Mouse (Mus musculus): ENCODE measurements around the gene Acot6. TPM values are rescaled to one million over a fixed set of nuclear protein-coding genes. Genes with fewer than 3 reads are reported as not detected.

Acot6 gene
- polyA plus RNA-seq, 1 experiment from 2014 or later, result 1.5 TPM

- H3K9ac ChIP-seq (ENCODE audit: low read length), result no peak overlapping the region
- no peaks in the 10 kb centered on the region; the same call in 1 of the 2 replicates for H3K9me3 ChIP-seq (ENCODE audit: control insufficient read depth, low read length)
- peak; percentile 66 for DNase-seq (ENCODE audit: low spot score)
- H3K4me2 ChIP-seq (ENCODE audit: low read depth, low read length, severe bottlenecking), result no peak overlapping the region
- H3K4me3 ChIP-seq (ENCODE audit: low read depth, low read length), result no peak overlapping the region
- 59% methylated on average over 3 of the region's 3 CpGs for WGBS
- peaks cover 3% of the 10 kb centered on the region; the same call in 1 of the 2 replicates for H3K36me3 ChIP-seq (ENCODE audit: control insufficient read depth, insufficient read depth, low read length)
- no peak overlapping the region for H3K27ac ChIP-seq (ENCODE audit: low read depth, low read length)
- H3K27me3 ChIP-seq (ENCODE audit: control insufficient read depth, insufficient read depth, low read length), result no peaks in the 10 kb centered on the region
- no peak for ATAC-seq (replicated peaks; ENCODE audit: low FRiP score)
- H3K4me1 ChIP-seq (replicated peaks; ENCODE audit: control insufficient read depth, insufficient read depth, low read length), result no peaks in the 10 kb centered on the region
Measured at GRCm38 (mm10) chr12:84132265-84132664, 31.8 kb downstream of the Acot6 start.

- DNase-seq (ENCODE audit: low spot score) (no peak), ATAC-seq (replicated peaks; ENCODE audit: low FRiP score) (no peak)
- 91% methylated on average over 7 of the region's 7 CpGs for WGBS
- no peaks in the 10 kb centered on the region; the same call in 1 of the 2 replicates for H3K9me3 ChIP-seq (ENCODE audit: control insufficient read depth, low read length)
- H3K27me3 ChIP-seq (ENCODE audit: control insufficient read depth, insufficient read depth, low read length), result no peaks in the 10 kb centered on the region
- peaks cover 2% of the 10 kb centered on the region; the same call in 1 of the 2 replicates for H3K36me3 ChIP-seq (ENCODE audit: control insufficient read depth, insufficient read depth, low read length)
- H3K9ac ChIP-seq (ENCODE audit: low read length), result no peak overlapping the region
- H3K27ac ChIP-seq (ENCODE audit: low read depth, low read length), result no peak overlapping the region
- H3K4me1 ChIP-seq (replicated peaks; ENCODE audit: control insufficient read depth, insufficient read depth, low read length), result no peaks in the 10 kb centered on the region
- no peak overlapping the region for H3K4me3 ChIP-seq (ENCODE audit: low read depth, low read length)
- H3K4me2 ChIP-seq (ENCODE audit: low read depth, low read length, severe bottlenecking), result no peak overlapping the region
Measured at GRCm38 (mm10) chr12:84137131-84137530, 36.7 kb downstream of the Acot6 start.

GRCm38 (mm10) chr12:84140135-84140534 lies 39.7 kb downstream of the Acot6 start:
- Histone ChIP-seq H3K9ac (ENCODE audit: low read length) (no peak overlapping the region), H3K9me3 (ENCODE audit: control insufficient read depth, low read length) (no peaks in the 10 kb centered on the region), H3K36me3 (ENCODE audit: control insufficient read depth, insufficient read depth, low read length) (no peaks in the 10 kb centered on the region), H3K27ac (ENCODE audit: low read depth, low read length) (no peak overlapping the region), H3K4me2 (ENCODE audit: low read depth, low read length, severe bottlenecking) (no peak overlapping the region), H3K4me1 (replicated peaks; ENCODE audit: control insufficient read depth, insufficient read depth, low read length) (no peaks in the 10 kb centered on the region), H3K4me3 (ENCODE audit: low read depth, low read length) (no peak overlapping the region), H3K27me3 (ENCODE audit: control insufficient read depth, insufficient read depth, low read length) (no peaks in the 10 kb centered on the region)
- ATAC-seq (replicated peaks; ENCODE audit: low FRiP score) (no peak), DNase-seq (ENCODE audit: low spot score) (no peak)
- WGBS, result 72% methylated on average over 4 of the region's 4 CpGs

- 92% methylated on average over 4 of the region's 4 CpGs for WGBS
- Histone ChIP-seq H3K9ac (ENCODE audit: low read length) (no peak overlapping the region), H3K27me3 (ENCODE audit: control insufficient read depth, insufficient read depth, low read length) (no peaks in the 10 kb centered on the region), H3K4me3 (ENCODE audit: low read depth, low read length) (no peak overlapping the region), H3K36me3 (ENCODE audit: control insufficient read depth, insufficient read depth, low read length) (no peaks in the 10 kb centered on the region), H3K4me2 (ENCODE audit: low read depth, low read length, severe bottlenecking) (no peak overlapping the region), H3K9me3 (ENCODE audit: control insufficient read depth, low read length) (no peaks in the 10 kb centered on the region), H3K4me1 (replicated peaks; ENCODE audit: control insufficient read depth, insufficient read depth, low read length) (no peaks in the 10 kb centered on the region), H3K27ac (ENCODE audit: low read depth, low read length) (no peak overlapping the region)
- DNase-seq (ENCODE audit: low spot score) (no peak), ATAC-seq (replicated peaks; ENCODE audit: low FRiP score) (no peak)
Measured at GRCm38 (mm10) chr12:84141271-84141670, 40.8 kb downstream of the Acot6 start.

GRCm38 (mm10) chr12:84142281-84143050 lies 42.0 kb downstream of the Acot6 start:
- no peak overlapping the region for H3K4me3 ChIP-seq (ENCODE audit: low read depth, low read length)
- no peak for DNase-seq (ENCODE audit: low spot score)
- no peak overlapping the region for H3K9ac ChIP-seq (ENCODE audit: low read length)
- H3K27ac ChIP-seq (ENCODE audit: low read depth, low read length), result no peak overlapping the region
- 59% methylated on average over 14 of the region's 14 CpGs for WGBS
- no peak overlapping the region for H3K4me2 ChIP-seq (ENCODE audit: low read depth, low read length, severe bottlenecking)
- no peaks in the 10 kb centered on the region for H3K27me3 ChIP-seq (ENCODE audit: control insufficient read depth, insufficient read depth, low read length)
- no peak for ATAC-seq (replicated peaks; ENCODE audit: low FRiP score)
- no peaks in the 10 kb centered on the region for H3K9me3 ChIP-seq (ENCODE audit: control insufficient read depth, low read length)
- no peaks in the 10 kb centered on the region for H3K4me1 ChIP-seq (replicated peaks; ENCODE audit: control insufficient read depth, insufficient read depth, low read length)
- no peaks in the 10 kb centered on the region; the same call in 1 of the 2 replicates for H3K36me3 ChIP-seq (ENCODE audit: control insufficient read depth, insufficient read depth, low read length)

GRCm38 (mm10) chr12:84147954-84148621 lies 47.6 kb downstream of the Acot6 start, which contains the start of gene Pnma1:
Gene Pnma1 (minus strand): TSS chr12:84148489.
- Histone ChIP-seq H3K36me3 (ENCODE audit: control insufficient read depth, insufficient read depth, low read length) (no peaks in the 10 kb centered on the region; the same call in 1 of the 2 replicates), H3K4me1 (replicated peaks; ENCODE audit: control insufficient read depth, insufficient read depth, low read length) (peaks cover 6% of the 10 kb centered on the region; the same call in 1 of the 2 replicates), H3K4me3 (ENCODE audit: low read depth, low read length) (peak within 1 kb of the TSS; percentile 56), H3K9ac (ENCODE audit: low read length) (peak within 1 kb of the TSS; percentile 59), H3K27ac (ENCODE audit: low read depth, low read length) (peak within 1 kb of the TSS; percentile 43; the same call in 1 of the 2 replicates), H3K27me3 (ENCODE audit: control insufficient read depth, insufficient read depth, low read length) (no peaks in the 10 kb centered on the region), H3K9me3 (ENCODE audit: control insufficient read depth, low read length) (no peaks in the 10 kb centered on the region), H3K4me2 (ENCODE audit: low read depth, low read length, severe bottlenecking) (peak within 1 kb of the TSS; percentile 87)
- DNase-seq (ENCODE audit: low spot score), result peak; percentile 92
- ATAC-seq (replicated peaks; ENCODE audit: low FRiP score), result peak; percentile 95
- WGBS, result under 1% methylated on average over 50 of the region's 50 CpGs

- Histone ChIP-seq H3K27me3 (ENCODE audit: control insufficient read depth, insufficient read depth, low read length) (no peaks in the 10 kb centered on the region), H3K36me3 (ENCODE audit: control insufficient read depth, insufficient read depth, low read length) (no peaks in the 10 kb centered on the region; the same call in 1 of the 2 replicates), H3K4me3 (ENCODE audit: low read depth, low read length) (peak overlapping the region; percentile 56), H3K4me1 (replicated peaks; ENCODE audit: control insufficient read depth, insufficient read depth, low read length) (peaks cover 6% of the 10 kb centered on the region; the same call in 1 of the 2 replicates), H3K9ac (ENCODE audit: low read length) (peak overlapping the region; percentile 59; the same call in 1 of the 2 replicates), H3K4me2 (ENCODE audit: low read depth, low read length, severe bottlenecking) (peak overlapping the region; percentile 87), H3K27ac (ENCODE audit: low read depth, low read length) (no peak overlapping the region), H3K9me3 (ENCODE audit: control insufficient read depth, low read length) (no peaks in the 10 kb centered on the region)
- whole genome bisulfite sequencing, result 8% methylated on average over 10 of the region's 10 CpGs
- DNase-seq (ENCODE audit: low spot score) (no peak), ATAC-seq (replicated peaks; ENCODE audit: low FRiP score) (no peak)
Measured at GRCm38 (mm10) chr12:84148622-84149012, 48.2 kb downstream of the Acot6 start.

GRCm38 (mm10) chr12:84149971-84150370 lies 49.5 kb downstream of the Acot6 start:
- H3K9ac ChIP-seq (ENCODE audit: low read length), result no peak overlapping the region
- H3K4me1 ChIP-seq (replicated peaks; ENCODE audit: control insufficient read depth, insufficient read depth, low read length), result peaks cover 6% of the 10 kb centered on the region; the same call in 1 of the 2 replicates
- no peak overlapping the region for H3K27ac ChIP-seq (ENCODE audit: low read depth, low read length)
- no peak overlapping the region for H3K4me3 ChIP-seq (ENCODE audit: low read depth, low read length)
- DNase-seq (ENCODE audit: low spot score) (no peak), ATAC-seq (replicated peaks; ENCODE audit: low FRiP score) (no peak)
- H3K9me3 ChIP-seq (ENCODE audit: control insufficient read depth, low read length), result no peaks in the 10 kb centered on the region
- WGBS, result 75% methylated on average over 15 of the region's 15 CpGs
- no peaks in the 10 kb centered on the region; the same call in 1 of the 2 replicates for H3K36me3 ChIP-seq (ENCODE audit: control insufficient read depth, insufficient read depth, low read length)
- H3K4me2 ChIP-seq (ENCODE audit: low read depth, low read length, severe bottlenecking), result no peak overlapping the region
- no peaks in the 10 kb centered on the region for H3K27me3 ChIP-seq (ENCODE audit: control insufficient read depth, insufficient read depth, low read length)
